ENCODE assay signal across 12 mouse cellular contexts in the genomic region with DNA sequence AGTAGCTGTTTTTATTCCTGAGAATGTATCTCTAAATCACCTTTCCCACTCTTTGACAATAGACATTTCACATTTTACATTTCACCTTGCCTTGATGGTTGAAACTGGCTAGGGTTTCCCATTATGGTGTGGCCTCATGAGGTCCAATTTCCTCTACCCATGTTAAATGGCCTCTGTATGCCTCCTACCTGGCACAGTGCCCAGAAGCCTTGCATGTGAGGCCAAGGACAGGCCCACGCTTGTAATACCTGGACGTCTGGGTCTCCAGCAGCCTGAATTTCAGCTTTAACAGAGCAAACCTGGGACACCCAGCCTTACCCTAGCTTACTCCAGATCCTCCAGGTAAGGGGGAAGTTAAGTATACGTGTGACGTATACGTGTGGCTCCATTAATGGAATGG. TPM values are rescaled to one million over a fixed set of nuclear protein-coding genes. Genes with fewer than 3 reads are reported as not detected.
DNase-seq lines count a peak whose midpoint lies in the region; ATAC-seq lines count a peak whose summit lies in the region.
"Had no signal": no experiment of that assay in that cellular context is flagged by ENCODE, and none has a peak within 500 bp of the region (broad histone marks: within the 10 kb centered on the region; RNA-seq: fewer than 3 reads in every experiment).

No protein-coding gene starts in this region.

- peaks cover 32% of the 10 kb centered on the region for H3K4me1 ChIP-seq in kidney, embryonic 16.5 days (ENCODE audit: insufficient read depth, low read length)
- no peaks in the 10 kb centered on the region for H3K4me1 ChIP-seq in forebrain, embryonic 16.5 days (replicated peaks; ENCODE audit: control insufficient read depth, insufficient read depth, low read length)

- peak overlapping the region; percentile 93 for H3K27ac ChIP-seq in kidney, embryonic 16.5 days (ENCODE audit: low read length)
- no peak overlapping the region for H3K27ac ChIP-seq in forebrain, embryonic 16.5 days (ENCODE audit: low read length)

- H3K9me3 ChIP-seq in kidney, embryonic 16.5 days (ENCODE audit: low read length) = no peaks in the 10 kb centered on the region
- no peaks in the 10 kb centered on the region for H3K9me3 ChIP-seq in forebrain, embryonic 16.5 days (ENCODE audit: control insufficient read depth, low read length)

- peak; percentile 78 for ATAC-seq in kidney, embryonic 16.5 days (ENCODE audit: low FRiP score, low TSS enrichment)
- ATAC-seq in forebrain, embryonic 16.5 days = no peak

- H3K36me3 ChIP-seq in kidney, embryonic 16.5 days (ENCODE audit: insufficient read depth, low read length) = no peaks in the 10 kb centered on the region
- H3K36me3 ChIP-seq in forebrain, embryonic 16.5 days (ENCODE audit: control insufficient read depth, insufficient read depth) = no peaks in the 10 kb centered on the region

- H3K4me3 ChIP-seq in kidney, embryonic 16.5 days (ENCODE audit: low read length) = peak overlapping the region; percentile 39
- no peak overlapping the region for H3K4me3 ChIP-seq in forebrain, embryonic 16.5 days (replicated peaks; ENCODE audit: low read length)
- H3K4me3 ChIP-seq: erythroblast, embryonic 14.5 days had no signal

- peak overlapping the region; percentile 64 for H3K9ac ChIP-seq in kidney, embryonic 16.5 days (replicated peaks; ENCODE audit: low read length)
- H3K9ac ChIP-seq in forebrain, embryonic 16.5 days (replicated peaks; ENCODE audit: low read depth, low read length) = no peak overlapping the region

- H3K27me3 ChIP-seq in kidney, embryonic 16.5 days (ENCODE audit: insufficient read depth, low read length) = no peaks in the 10 kb centered on the region
- no peaks in the 10 kb centered on the region for H3K27me3 ChIP-seq in forebrain, embryonic 16.5 days (replicated peaks; ENCODE audit: control insufficient read depth, insufficient read depth, low read length)

- WGBS in kidney, embryonic 16.5 days = 45% methylated on average over 5 of the region's 5 CpGs
- 64% methylated on average over 5 of the region's 5 CpGs for WGBS in forebrain, embryonic 16.5 days

- peak overlapping the region; percentile 46 for H3K4me2 ChIP-seq in kidney, embryonic 16.5 days (replicated peaks; ENCODE audit: low read depth, low read length)
- H3K4me2 ChIP-seq in forebrain, embryonic 16.5 days (ENCODE audit: low read length) = no peak overlapping the region

- peak; percentile 66 for DNase-seq in cerebellum, postnatal 10 days
- no peak for DNase-seq in cerebellum, adult 11-12 months
- peak; percentile 11 for DNase-seq in NIH3T3 (ENCODE audit: low read depth)
- DNase-seq in lung, postnatal 36 days = peak; percentile 60
- no peak for DNase-seq in layer of hippocampus, postnatal 14 days (ENCODE audit: low spot score in 2 of 2)
- DNase-seq in gastrocnemius, postnatal 10 days = no peak
- DNase-seq: B cell, adult 2 months; thymus, adult 2 months had no signal

RNA-seq across cellular contexts. Expression of gene Ttll10, which starts 24.1 kb away (rescaled TPM):
- 7.4 and 10.1 TPM in 2 replicates for polyA plus RNA-seq in kidney, embryonic 16.5 days (2015; fragmentation: Nextera tagmentation; extraction: Ambion mirVana)
- total RNA-seq in layer of hippocampus, postnatal 14 days (2021) = under 1 TPM in 1 of 2 experiments, not detected in 1; 0.14 TPM
- not detected in 2 replicates for polyA plus RNA-seq in forebrain, embryonic 16.5 days (2015; fragmentation: Nextera tagmentation; extraction: Ambion mirVana)
- not detected for total RNA-seq in gastrocnemius, postnatal 10 days (2021)
- polyA plus RNA-seq: erythroblast, embryonic 14.5 days had no signal

RNA-seq across cellular contexts. Expression of gene 9430015G10Rik, which starts 26.4 kb away (rescaled TPM):
- 48.3 and 48.7 TPM in 2 replicates for polyA plus RNA-seq in kidney, embryonic 16.5 days (2015; fragmentation: Nextera tagmentation; extraction: Ambion mirVana)
- total RNA-seq in layer of hippocampus, postnatal 14 days (2021) = 10 to 100 TPM; 23.8 to 26.6 TPM
- polyA plus RNA-seq in forebrain, embryonic 16.5 days (2015; fragmentation: Nextera tagmentation; extraction: Ambion mirVana) = 43.2 and 45.8 TPM in 2 replicates
- 1 to 10 TPM; 3.0 to 5.8 TPM for total RNA-seq in gastrocnemius, postnatal 10 days (2021)

RNA-seq across cellular contexts. Expression of gene Rnf223, which starts 47.0 kb away (rescaled TPM):
- polyA plus RNA-seq in kidney, embryonic 16.5 days (2015; fragmentation: Nextera tagmentation; extraction: Ambion mirVana) = 0.19 and 0.32 TPM in 2 replicates
- total RNA-seq in layer of hippocampus, postnatal 14 days (2021) = under 1 TPM; 0.55 to 0.65 TPM
- polyA plus RNA-seq in forebrain, embryonic 16.5 days (2015; fragmentation: Nextera tagmentation; extraction: Ambion mirVana) = 0.42 and 0.73 TPM in 2 replicates
- under 1 TPM; 0.14 to 0.16 TPM for total RNA-seq in gastrocnemius, postnatal 10 days (2021)

RNA-seq across cellular contexts. Expression of gene Tnfrsf18, which starts 57.4 kb away (rescaled TPM):
- polyA plus RNA-seq in kidney, embryonic 16.5 days (2015; fragmentation: Nextera tagmentation; extraction: Ambion mirVana) = 1.3 and 2.5 TPM in 2 replicates
- not detected for total RNA-seq in layer of hippocampus, postnatal 14 days (2021)
- 0.60 and 1.5 TPM in 2 replicates for polyA plus RNA-seq in forebrain, embryonic 16.5 days (2015; fragmentation: Nextera tagmentation; extraction: Ambion mirVana)
- under 1 TPM in 1 of 2 experiments, not detected in 1; 0.36 TPM for total RNA-seq in gastrocnemius, postnatal 10 days (2021)
- total RNA-seq: layer of hippocampus, adult 18-20 months had no signal
- polyA plus RNA-seq: erythroblast, embryonic 14.5 days had no signal

Comparison
In these comparisons a context has a peak if more than half of its experiments do, and no peak if none do; other contexts are left out.
1. DNase-seq: peak in cerebellum, postnatal 10 days (2 of 2), NIH3T3 (single experiment) and lung, postnatal 36 days (single experiment); none in cerebellum, adult 11-12 months (single experiment), layer of hippocampus, postnatal 14 days (0 of 2) and gastrocnemius, postnatal 10 days (single experiment).